Comparison of ENCODE assay signal across 11 mouse cellular contexts in genomic region chr11:27219715-27220699, GRCm38 (mm10).
DNase-seq lines count a peak whose midpoint lies in the region; ATAC-seq and TF ChIP-seq lines count a peak whose summit lies in the region.
"Had no signal": no experiment of that assay in that cellular context is flagged by ENCODE, and none has a peak within 500 bp of the region (broad histone marks: within the 10 kb centered on the region; RNA-seq: fewer than 3 reads in every experiment).

No protein-coding gene starts in this region.

- no peaks in the 10 kb centered on the region for H3K36me3 ChIP-seq in forebrain, embryonic 11.5 days (ENCODE audit: control insufficient read depth, insufficient read depth, low read length)
- no peaks in the 10 kb centered on the region for H3K36me3 ChIP-seq in forebrain, embryonic 10.5 days (replicated peaks)
- no peaks in the 10 kb centered on the region for H3K36me3 ChIP-seq in lung, embryonic 14.5 days (ENCODE audit: insufficient read depth)
- H3K36me3 ChIP-seq: heart, embryonic 13.5 days; limb, embryonic 15.5 days had no signal

- no peaks in the 10 kb centered on the region for H3K9me3 ChIP-seq in forebrain, embryonic 11.5 days (ENCODE audit: control insufficient read depth, low read length)
- no peaks in the 10 kb centered on the region for H3K9me3 ChIP-seq in forebrain, embryonic 10.5 days
- H3K9me3 ChIP-seq in lung, embryonic 14.5 days (ENCODE audit: low read depth, low read length): no peaks in the 10 kb centered on the region
- H3K9me3 ChIP-seq: heart, embryonic 13.5 days; limb, embryonic 15.5 days had no signal

- peak; percentile 76 for ATAC-seq in forebrain, embryonic 11.5 days (replicated peaks; ENCODE audit: low FRiP score)
- ATAC-seq in lung, embryonic 14.5 days (ENCODE audit: insufficient read depth): no peak

- peak; percentile 46 for TF ChIP-seq CTCF in lung, embryonic 14.5 days (IDR thresholded peaks at IDR 0.05; ENCODE audit: low read depth)

- H3K4me1 ChIP-seq in forebrain, embryonic 11.5 days (replicated peaks; ENCODE audit: control insufficient read depth, insufficient read depth, low read length): no peaks in the 10 kb centered on the region
- no peaks in the 10 kb centered on the region for H3K4me1 ChIP-seq in forebrain, embryonic 10.5 days
- no peaks in the 10 kb centered on the region for H3K4me1 ChIP-seq in lung, embryonic 14.5 days (ENCODE audit: insufficient read depth)
- H3K4me1 ChIP-seq: heart, embryonic 13.5 days; limb, embryonic 15.5 days had no signal

- no peak overlapping the region for H3K9ac ChIP-seq in forebrain, embryonic 11.5 days (ENCODE audit: low read length)
- H3K9ac ChIP-seq in lung, embryonic 14.5 days: no peak overlapping the region
- H3K9ac ChIP-seq: heart, embryonic 13.5 days; limb, embryonic 15.5 days had no signal

- H3K4me3 ChIP-seq in forebrain, embryonic 11.5 days (ENCODE audit: low read depth, low read length): no peak overlapping the region
- no peak overlapping the region for H3K4me3 ChIP-seq in forebrain, embryonic 10.5 days
- H3K4me3 ChIP-seq in lung, embryonic 14.5 days (ENCODE audit: low read depth, low read length): no peak overlapping the region
- H3K4me3 ChIP-seq: heart, embryonic 13.5 days; limb, embryonic 15.5 days had no signal

- H3K4me2 ChIP-seq in forebrain, embryonic 11.5 days (ENCODE audit: low read depth, low read length, severe bottlenecking): no peak overlapping the region
- H3K4me2 ChIP-seq in lung, embryonic 14.5 days: no peak overlapping the region
- H3K4me2 ChIP-seq: heart, embryonic 13.5 days; limb, embryonic 15.5 days had no signal

- 43% methylated on average over 6 of the region's 6 CpGs for WGBS in forebrain, embryonic 11.5 days
- 50% methylated on average over 6 of the region's 6 CpGs for WGBS in forebrain, embryonic 10.5 days
- 33% methylated on average over 6 of the region's 6 CpGs for WGBS in lung, embryonic 14.5 days

- H3K27ac ChIP-seq in forebrain, embryonic 11.5 days (ENCODE audit: low read depth, low read length): no peak overlapping the region
- no peak overlapping the region for H3K27ac ChIP-seq in forebrain, embryonic 10.5 days
- no peak overlapping the region for H3K27ac ChIP-seq in lung, embryonic 14.5 days (ENCODE audit: low read depth)
- H3K27ac ChIP-seq: heart, embryonic 13.5 days; limb, embryonic 15.5 days had no signal

- no peak for DNase-seq in forebrain, embryonic 11.5 days (ENCODE audit: low spot score)
- DNase-seq in forebrain, embryonic 10.5 days (ENCODE audit: extremely low spot score, low spot score): no peak
- DNase-seq in lung, embryonic 14.5 days: peak; percentile 38
- DNase-seq in lung, postnatal 25 days (ENCODE audit: low spot score): no peak
- DNase-seq in forelimb bud, embryonic 11.5 days (ENCODE audit: low read depth, low spot score): peak; percentile 13
- peak; percentile 73 for DNase-seq in retina, embryonic 14.5 days (ENCODE audit: low spot score)
- DNase-seq in adrenal gland, adult 8-10 months: no peak
- no peak for DNase-seq in adrenal gland, adult 2 months
- DNase-seq: cerebellum, adult 11 months had no signal

- no peaks in the 10 kb centered on the region for H3K27me3 ChIP-seq in forebrain, embryonic 11.5 days (ENCODE audit: control insufficient read depth, insufficient read depth, low read length)
- H3K27me3 ChIP-seq in forebrain, embryonic 10.5 days (ENCODE audit: poor library complexity, severe bottlenecking): no peaks in the 10 kb centered on the region
- H3K27me3 ChIP-seq in lung, embryonic 14.5 days (ENCODE audit: insufficient read depth, low read length): no peaks in the 10 kb centered on the region
- H3K27me3 ChIP-seq: heart, embryonic 13.5 days; limb, embryonic 15.5 days had no signal

Comparison
In these comparisons a context has a peak if more than half of its experiments do, and no peak if none do; other contexts are left out.
1. DNase-seq: peak in lung, embryonic 14.5 days (single experiment), forelimb bud, embryonic 11.5 days (single experiment) and retina, embryonic 14.5 days (single experiment); none in forebrain, embryonic 11.5 days (single experiment), forebrain, embryonic 10.5 days (single experiment), lung, postnatal 25 days (single experiment), adrenal gland, adult 8-10 months (single experiment) and adrenal gland, adult 2 months (single experiment).